Mouse (Mus musculus): Measurements from ENCODE around the gene Clcnka.

The Clcnka gene

GRCm38 (mm10) chr4:141379674-141380073 lies 18.9 kb downstream of the Clcnka start:
- no peak for DNase-seq (ENCODE audit: low spot score in 2 of 2)

- no peak for DNase-seq (ENCODE audit: low spot score in 2 of 2)
Observed at GRCm38 (mm10) chr4:141372426-141372825, 26.1 kb downstream of the Clcnka start.

GRCm38 (mm10) chr4:141367997-141368791 lies 30.3 kb downstream of the Clcnka start, which contains the start of gene Fam131c:
TSS of gene Fam131c (plus strand) at chr4:141368220.
- no peak for DNase-seq (ENCODE audit: low spot score in 2 of 2)

- DNase-seq (ENCODE audit: low spot score in 2 of 2), result no peak
Observed at GRCm38 (mm10) chr4:141365876-141366275, 32.6 kb downstream of the Clcnka start.

GRCm38 (mm10) chr4:141365126-141365525 lies 33.4 kb downstream of the Clcnka start:
- no peak for DNase-seq (ENCODE audit: low spot score in 2 of 2)

- DNase-seq (ENCODE audit: low spot score in 2 of 2), result peak; percentile 38 to 58
Observed at GRCm38 (mm10) chr4:141362937-141363548, 35.5 kb downstream of the Clcnka start.

GRCm38 (mm10) chr4:141360846-141361245 lies 37.7 kb downstream of the Clcnka start:
- DNase-seq (ENCODE audit: low spot score in 2 of 2), result no peak

GRCm38 (mm10) chr4:141359222-141359621 lies 39.3 kb downstream of the Clcnka start:
- no peak for DNase-seq (ENCODE audit: low spot score in 2 of 2)

- no peak for DNase-seq (ENCODE audit: low spot score in 2 of 2)
Observed at GRCm38 (mm10) chr4:141357811-141358210, 40.7 kb downstream of the Clcnka start.

- peak; percentile 63 to 74 for DNase-seq (ENCODE audit: low spot score in 2 of 2)
Observed at GRCm38 (mm10) chr4:141353868-141354267, 44.7 kb downstream of the Clcnka start.

GRCm38 (mm10) chr4:141352986-141353385 lies 45.5 kb downstream of the Clcnka start:
- DNase-seq (ENCODE audit: low spot score in 2 of 2), result peak in 1 of 2 experiments; percentile 21

GRCm38 (mm10) chr4:141351972-141352371 lies 46.6 kb downstream of the Clcnka start:
- no peak for DNase-seq (ENCODE audit: low spot score in 2 of 2)

- no peak for DNase-seq (ENCODE audit: low spot score in 2 of 2)
Observed at GRCm38 (mm10) chr4:141350015-141350414, 48.5 kb downstream of the Clcnka start.

- no peak for DNase-seq (ENCODE audit: low spot score in 2 of 2)
Observed at GRCm38 (mm10) chr4:141348616-141349015, 49.9 kb downstream of the Clcnka start.

- DNase-seq (ENCODE audit: low spot score in 2 of 2), result no peak
Observed at GRCm38 (mm10) chr4:141347365-141347797, 51.1 kb downstream of the Clcnka start.

- DNase-seq (ENCODE audit: low spot score in 2 of 2), result no peak
Observed at GRCm38 (mm10) chr4:141345219-141345618, 53.3 kb downstream of the Clcnka start.

GRCm38 (mm10) chr4:141343515-141343914 lies 55.0 kb downstream of the Clcnka start:
- DNase-seq (ENCODE audit: low spot score in 2 of 2), result no peak

GRCm38 (mm10) chr4:141341477-141341876 lies 57.0 kb downstream of the Clcnka start:
- no peak for DNase-seq (ENCODE audit: low spot score in 2 of 2)

- DNase-seq (ENCODE audit: low spot score in 2 of 2), result no peak
Observed at GRCm38 (mm10) chr4:141338853-141339252, 59.7 kb downstream of the Clcnka start.

- no peak for DNase-seq (ENCODE audit: low spot score in 2 of 2)
Observed at GRCm38 (mm10) chr4:141337986-141338385, 60.5 kb downstream of the Clcnka start.

- DNase-seq (ENCODE audit: low spot score in 2 of 2), result no peak
Observed at GRCm38 (mm10) chr4:141336196-141336595, 62.3 kb downstream of the Clcnka start.

GRCm38 (mm10) chr4:141335263-141335796 lies 63.2 kb downstream of the Clcnka start:
- no peak for DNase-seq (ENCODE audit: low spot score in 2 of 2)

GRCm38 (mm10) chr4:141334695-141335094 lies 63.8 kb downstream of the Clcnka start:
- no peak for DNase-seq (ENCODE audit: low spot score in 2 of 2)

Data from spleen, postnatal 36 days (tissue).